Mouse (Mus musculus) brain, adult 2 months (tissue): Measurements from ENCODE around the gene Myo1h.

ENCODE experiments used
- DNase-seq: peaks from one replicate; pipeline ENCODE4 v3.0.0; 2011; ENCODE audit warnings: low read depth, low spot score

Gene Myo1h

GRCm38 (mm10) chr5:114296693-114297631 is 8.0 kb downstream of the Myo1h start:
- no peak for DNase-seq

DNA sequence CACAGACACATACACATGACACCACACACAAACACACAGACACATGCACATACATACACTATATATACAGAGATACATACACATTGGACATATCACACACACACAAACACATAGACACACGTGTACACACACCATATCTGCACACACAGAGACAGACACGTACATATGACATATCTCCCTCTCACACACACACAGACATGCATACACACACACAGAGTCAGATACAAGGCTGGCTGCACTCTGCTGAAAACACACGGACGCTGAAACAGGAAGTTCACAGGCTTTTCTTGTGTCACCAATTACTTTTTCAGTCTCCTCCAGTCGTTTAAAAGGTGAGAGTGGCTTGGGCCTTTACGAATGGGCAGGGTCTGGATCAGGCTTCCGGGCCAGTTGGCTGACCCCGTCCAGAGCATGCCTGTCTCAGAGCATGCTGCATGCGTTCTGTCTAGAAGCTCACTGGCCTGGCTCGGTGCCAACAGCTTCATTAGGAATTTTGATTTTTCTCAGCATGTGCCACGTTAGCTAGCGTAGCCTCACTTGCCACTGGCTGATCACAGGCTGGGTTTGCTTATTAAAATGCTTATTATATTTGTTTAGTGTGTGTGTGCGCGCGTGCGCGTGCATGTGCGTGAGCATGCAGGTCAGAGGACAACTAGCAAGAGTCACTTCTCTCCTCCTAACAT is 9.4 kb downstream of the Myo1h start:
- no peak for DNase-seq

DNA sequence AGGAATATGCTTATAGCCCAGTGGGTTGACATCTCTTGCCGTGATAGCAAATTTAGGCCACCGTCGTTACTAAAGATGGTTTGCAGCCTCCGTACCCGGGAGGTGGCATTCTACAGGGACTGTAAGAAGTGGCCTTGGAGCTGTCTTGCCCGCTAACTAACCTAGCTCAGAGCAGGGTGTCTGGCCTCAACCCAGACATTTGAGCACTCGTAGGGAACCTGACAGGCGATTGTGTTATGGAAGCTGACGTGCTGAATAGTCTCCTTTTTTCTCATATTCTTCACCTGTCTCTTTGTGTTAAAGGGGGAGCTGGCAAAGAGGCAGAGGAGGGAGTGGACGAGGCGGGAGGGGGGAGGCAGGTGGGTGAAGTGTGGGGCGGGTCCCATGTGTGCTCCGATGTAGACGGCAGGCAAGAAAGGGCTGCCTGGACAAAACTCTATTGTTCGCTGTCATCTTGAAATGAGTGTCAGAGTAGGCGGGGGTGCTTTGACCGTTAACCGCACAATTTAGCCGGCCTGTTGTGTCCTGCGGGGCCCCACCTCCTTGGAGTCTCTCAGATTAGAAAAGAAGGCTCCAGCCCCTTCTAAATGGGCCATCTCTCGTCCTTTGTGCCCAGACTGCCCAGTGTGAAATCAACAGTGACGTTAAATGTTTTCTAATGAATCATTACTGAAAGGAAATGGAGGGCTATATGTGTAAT is 10.3 kb downstream of the Myo1h start:
- no peak for DNase-seq

DNA sequence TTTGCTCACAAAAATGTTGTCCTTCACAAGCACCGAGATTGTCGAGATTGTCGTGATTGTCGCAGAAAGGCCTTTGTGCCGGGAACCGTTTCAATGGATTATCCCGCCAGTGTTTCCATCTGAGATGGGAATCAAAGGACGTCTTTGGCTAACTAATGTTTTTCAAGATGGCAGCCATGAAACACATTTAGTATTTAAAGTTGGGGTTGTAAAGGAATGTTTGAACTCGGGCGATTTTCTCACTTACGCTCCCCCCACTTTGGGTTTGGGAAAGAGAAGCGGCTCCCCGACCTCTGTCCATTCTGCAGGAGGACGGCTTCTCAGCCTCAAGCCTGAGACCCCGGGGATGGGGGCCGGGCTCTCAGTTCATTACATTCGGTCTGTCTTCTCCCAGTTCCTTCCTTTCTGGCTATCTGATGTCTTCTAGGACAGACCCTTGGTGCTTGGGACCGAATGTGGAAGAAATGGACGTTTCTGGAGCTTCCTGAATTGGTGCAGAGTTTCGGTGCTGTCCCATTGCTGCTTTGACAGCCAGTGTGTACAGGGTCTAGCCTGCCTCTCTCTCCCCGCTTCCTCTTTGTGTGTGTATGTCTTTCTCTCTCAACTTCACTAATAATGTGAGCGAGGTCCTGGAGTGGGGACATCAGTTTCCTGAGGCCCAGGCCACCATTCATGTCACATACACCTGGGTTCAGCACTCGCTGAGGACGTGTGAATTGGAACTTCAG is 11.1 kb downstream of the Myo1h start:
- no peak for DNase-seq

DNA sequence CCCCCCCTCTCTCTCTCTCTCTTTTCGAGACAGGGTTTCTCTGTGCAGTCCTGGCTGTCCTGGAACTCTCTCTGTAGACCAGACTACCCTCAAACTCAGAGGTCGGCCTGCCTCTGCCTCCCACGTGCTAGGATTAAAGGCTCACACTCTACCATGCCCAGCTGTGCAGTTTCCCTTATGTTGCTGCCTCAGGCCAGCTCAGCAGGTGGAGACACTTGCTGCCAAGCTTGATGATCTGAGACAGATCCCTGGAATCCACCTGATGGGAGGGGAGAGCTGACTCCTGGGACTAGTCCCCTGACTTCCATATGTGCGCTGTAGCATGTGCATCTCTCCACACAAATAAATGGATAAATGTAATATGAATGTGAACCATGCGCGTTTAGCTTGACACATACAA is 14.2 kb downstream of the Myo1h start:
- DNase-seq, result no peak

DNA sequence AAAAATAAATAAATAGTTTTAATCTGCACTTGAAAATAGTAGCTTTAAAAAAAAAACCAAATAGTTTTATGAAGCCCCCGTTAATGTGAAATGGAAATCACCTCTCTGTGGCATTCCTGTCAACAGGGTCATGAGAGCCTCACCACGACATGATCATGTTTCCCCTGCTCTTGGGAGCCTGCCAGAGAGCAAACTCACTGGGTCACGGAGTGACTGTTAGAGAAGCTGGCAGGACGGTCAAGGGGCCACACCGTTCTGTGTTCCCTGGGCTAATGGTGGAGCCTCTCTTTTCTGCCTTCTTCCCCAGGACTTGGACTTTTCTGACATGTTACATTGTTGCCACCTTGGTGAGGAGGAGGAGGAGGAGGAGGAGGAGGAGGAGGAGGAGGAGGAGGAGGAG is 17.5 kb downstream of the Myo1h start:
- no peak for DNase-seq

GRCm38 (mm10) chr5:114308765-114309679 is 20.1 kb downstream of the Myo1h start:
- peak; percentile 62 for DNase-seq

DNA sequence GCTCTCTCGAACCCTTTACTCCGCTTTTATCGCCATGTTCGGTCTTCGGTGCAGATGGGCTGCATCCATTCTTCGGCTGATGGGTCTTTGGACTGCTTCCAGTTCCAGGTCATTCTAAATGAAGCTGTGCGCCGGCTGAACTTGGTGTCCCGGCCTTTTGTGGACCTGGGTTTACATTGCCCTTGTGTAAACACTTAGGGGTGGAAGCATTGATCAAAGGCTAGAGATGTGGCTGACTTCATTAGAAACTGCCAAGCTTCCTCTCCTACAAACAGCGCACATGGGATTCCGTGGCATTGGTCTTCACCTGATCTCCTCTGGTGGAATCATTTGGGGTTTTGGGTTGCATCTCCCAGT is 20.7 kb downstream of the Myo1h start:
- DNase-seq, result no peak

DNA sequence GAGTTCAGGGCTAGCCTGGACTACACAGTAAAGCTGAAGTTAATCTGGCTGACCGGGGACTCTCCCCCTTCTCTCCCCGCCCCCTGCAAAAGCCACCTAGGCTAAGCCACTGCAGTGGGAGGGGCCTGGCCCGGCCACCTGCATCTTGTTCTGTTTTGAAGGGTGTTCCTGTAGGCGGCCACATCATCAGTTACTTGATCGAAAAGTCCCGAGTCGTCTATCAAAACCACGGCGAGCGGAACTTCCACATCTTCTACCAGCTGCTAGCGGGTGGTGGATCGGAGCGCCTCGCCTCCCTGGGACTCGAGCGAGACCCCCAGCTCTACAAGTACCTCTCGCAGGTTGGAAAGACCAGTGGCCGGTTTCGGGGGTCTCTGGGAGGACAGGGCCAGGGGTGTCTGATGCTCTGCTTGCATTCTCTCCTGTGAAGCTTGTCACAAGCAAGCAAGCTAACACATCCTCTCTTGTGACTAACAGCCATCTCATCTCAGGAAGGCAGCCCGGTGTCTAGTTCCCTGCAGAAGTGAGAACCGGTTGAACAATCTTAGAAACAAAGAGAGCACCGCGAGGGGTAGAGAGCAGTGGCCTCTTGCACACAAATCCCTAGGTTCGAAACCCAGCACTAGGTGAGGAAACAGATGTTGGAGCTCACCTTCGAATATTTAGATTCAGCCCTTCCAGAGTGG is 34.3 kb downstream of the Myo1h start:
- no peak for DNase-seq

GRCm38 (mm10) chr5:114323791-114324507 is 35.0 kb downstream of the Myo1h start:
- DNase-seq, result peak; percentile 43

DNA sequence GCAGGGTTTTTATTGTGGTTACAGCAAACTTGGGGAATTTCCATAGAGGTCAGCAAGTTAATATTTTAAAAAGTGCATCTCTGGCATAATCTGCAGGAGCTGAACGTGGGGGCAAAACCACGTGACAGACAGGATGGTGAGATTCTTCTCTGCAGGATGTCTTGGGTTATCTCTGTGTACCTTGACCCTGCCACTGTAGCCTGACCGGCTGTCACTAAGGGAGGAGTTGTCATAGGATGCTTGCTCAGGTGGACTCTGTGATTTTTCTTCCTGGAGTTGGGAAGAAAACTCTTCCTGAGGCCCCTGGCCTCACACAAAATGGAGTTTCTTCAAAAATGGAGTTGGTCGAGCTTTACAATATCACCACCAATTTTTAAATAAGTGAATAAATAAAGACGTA is 54.0 kb downstream of the Myo1h start:
- DNase-seq, result no peak

GRCm38 (mm10) chr5:114343612-114344011 is 54.6 kb downstream of the Myo1h start:
- DNase-seq, result no peak

DNA sequence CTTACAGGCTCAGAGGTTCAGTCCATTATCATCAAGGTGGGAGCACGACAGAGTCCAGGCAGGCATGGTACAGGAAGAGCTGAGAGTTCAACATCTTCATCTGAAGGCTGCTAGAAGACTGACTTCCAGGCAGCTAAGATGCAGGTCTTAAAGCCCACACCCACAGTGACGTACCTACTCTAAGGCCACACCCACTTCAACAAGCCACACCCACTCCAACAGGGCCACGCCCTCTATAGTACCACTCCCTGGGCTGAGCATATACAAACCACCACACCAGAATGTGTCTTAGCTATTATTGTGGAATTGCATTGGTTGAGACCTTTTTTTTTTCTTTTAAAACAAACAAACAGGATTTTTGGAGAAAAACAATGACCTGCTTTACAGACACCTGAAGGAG is 56.6 kb downstream of the Myo1h start:
- no peak for DNase-seq

DNA sequence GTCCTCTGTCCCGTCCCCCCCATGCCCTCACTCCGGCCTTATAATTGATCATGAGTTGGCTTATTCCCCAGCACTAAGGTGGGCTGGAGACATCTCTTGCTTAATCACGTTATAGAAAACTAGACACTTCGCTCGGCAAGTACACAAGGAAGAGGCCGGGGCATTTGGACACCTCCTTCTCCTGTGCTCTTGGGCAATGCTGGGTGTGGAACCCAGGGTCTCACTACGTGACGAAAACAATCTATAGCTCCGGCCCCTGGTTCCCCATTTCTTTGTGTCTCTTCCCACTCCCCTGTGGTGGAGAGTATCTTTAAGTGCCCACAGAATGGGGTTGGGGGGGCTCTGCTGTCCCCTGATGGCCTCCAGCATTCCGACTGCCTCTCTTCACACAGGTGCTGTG is 58.0 kb downstream of the Myo1h start:
- DNase-seq, result no peak

DNA sequence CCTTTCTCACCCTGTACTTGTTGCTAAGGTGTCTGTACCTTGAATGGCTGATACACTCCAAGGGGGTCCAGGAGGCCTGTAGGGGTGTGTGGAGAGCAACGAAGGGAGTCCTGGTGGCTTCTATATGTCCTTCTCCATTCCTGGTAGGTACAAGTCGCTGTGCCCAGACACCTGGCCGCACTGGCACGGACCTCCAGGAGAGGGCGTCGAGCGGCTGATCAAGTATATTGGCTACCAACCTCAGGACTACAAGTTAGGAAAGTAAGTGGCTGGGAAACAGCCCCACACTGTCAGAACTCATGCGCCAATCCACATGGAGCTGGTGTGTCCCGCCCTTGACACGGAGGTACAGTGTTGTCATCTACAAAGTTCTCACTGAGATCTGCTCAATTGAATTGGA is 62.5 kb downstream of the Myo1h start:
- no peak for DNase-seq

DNA sequence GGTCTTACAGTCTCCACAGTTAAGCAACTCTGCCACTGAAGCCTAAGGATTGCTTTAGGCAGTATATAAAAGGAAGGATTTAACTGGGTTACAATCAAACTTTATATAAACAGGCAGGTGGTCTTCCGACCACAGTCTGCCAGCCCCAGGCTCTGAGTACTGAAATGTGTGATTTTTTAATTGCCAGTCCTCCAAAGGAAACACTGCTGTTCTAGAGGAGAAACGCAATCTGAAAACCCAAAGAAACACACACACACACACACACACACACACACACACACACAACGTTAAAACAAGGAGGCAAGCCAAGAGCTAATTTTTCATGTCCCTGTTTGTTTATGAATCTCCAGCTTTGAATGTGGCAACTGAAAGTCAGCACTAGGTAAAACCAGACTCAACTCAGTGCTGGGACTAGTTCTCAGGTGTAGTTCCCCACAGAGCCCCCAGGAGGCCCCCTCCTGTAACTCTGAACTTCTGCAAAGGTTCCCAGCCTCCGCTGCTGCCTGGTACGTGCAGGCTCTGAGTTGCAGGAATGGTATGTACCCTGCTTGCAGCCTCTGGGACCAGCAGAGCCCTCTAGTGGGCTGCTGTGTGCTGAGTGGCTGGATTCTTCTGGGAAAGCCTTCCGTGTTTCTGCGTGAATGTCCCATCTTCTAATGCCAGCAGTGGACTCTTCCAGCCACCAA is 67.4 kb downstream of the Myo1h start:
- peak; percentile 86 for DNase-seq

DNA sequence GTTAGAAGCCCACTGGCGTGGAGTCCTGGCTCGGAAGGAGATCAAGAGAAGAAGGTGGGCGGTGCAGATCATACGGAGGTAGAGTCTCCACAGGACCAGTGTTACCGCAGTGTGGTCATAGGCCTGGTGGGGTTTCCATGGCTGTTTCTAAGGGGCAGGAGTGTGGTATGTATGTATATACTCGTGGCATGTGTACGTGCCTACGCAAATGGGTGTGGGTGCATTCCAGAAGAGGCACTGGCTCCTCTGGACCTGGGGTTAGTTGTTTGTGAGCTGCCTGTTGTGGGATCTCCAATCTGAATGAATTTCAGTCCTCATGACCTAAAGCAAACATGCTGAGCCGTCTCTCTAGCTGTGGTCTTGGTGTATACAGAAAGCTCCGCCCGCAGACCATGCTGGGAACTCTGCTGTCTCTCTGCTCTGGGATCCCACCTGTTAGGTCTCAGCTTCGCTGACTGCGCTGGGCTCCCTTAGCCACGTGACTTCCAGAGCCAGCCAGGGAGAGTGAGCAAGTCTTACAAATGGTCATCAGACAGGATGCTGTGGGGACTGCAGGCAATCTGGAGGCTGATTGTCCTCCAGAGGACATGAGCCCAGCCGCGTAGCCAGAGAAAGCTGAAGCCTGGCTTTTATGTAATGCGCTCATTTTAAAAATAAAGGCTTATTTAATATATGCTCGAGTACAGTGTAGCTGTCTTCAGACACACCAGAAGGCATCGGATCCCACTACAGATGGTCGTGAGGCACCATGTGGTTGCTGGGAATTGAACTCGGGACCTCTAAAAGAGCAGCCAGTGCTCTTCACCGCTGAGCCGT is 68.2 kb downstream of the Myo1h start:
- DNase-seq, result peak; percentile 73

- DNase-seq, result peak; percentile 86
These were observed 69.9 kb downstream of the Myo1h start for GRCm38 (mm10) chr5:114358833-114359232.
